Mouse (Mus musculus): ENCODE data around the gene Speer2.

Speer2 gene

DNA sequence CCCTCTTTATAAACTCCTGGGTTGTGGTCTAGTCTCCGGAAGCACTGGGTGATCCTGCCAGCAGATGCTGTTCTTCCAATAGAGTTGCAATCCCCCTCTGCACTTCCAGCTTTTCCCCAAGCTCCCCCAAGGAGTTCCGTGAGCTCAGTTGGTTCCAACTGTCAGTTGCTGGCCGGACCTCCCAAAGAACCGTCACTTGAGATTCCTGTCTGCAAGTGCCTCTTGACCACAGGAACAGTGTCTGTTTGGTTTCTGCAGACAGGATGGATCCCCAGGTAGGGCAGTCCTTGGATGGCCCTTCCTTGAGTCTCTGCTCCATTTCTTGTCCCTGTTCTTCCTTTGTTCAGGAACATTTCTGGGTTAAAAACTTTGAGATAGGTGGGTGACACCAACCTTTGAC lies at the start of gene Speer2:
Gene Speer2 (minus strand): TSS at position 101 of the 400 bp plus-strand sequence.
- in situ Hi-C loops (cut with MboI; ENCODE audit: low sequenced_read_pairs), result no loop called here

DNA sequence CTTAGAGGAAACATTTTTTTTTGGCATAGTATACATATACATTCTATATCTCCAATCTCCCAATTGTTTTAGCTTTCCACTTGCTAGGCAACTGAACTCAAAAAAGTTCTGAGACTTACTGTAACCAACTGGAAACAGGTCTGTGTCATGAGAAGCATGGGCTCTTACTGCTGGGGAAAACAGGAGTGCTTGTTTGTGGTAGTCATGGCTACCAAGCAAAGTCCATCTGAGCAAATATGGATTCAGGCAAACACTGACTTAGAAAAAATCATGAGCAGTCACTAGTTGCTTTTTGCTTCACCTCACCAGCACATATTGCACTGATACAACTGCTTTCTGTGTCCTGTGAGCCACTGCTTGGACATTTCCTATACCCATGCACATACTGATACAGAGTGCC lies 40.8 kb upstream of the Speer2 start:
- in situ Hi-C loops (cut with MboI; ENCODE audit: low sequenced_read_pairs), result no loop called here

DNA sequence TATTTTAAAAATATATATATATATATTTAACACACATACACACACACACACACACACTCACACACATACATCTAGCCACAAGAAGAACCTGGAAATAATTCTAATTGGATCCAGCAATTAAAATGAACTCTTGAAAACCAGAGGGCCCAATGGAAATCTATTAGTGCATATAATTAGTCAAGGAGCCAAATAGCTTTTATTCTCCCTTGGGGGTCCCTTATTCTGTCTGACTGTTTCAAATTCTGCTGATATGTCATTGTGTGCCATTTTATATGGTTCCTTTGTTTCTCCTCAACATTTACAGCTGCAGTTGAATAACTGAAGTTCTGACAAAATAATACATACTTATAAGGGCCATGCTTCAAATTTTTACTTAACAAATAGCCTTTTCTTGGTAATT lies 17.2 kb upstream of the Speer2 start:
- in situ Hi-C loops (cut with MboI; ENCODE audit: low sequenced_read_pairs), result no loop called here

DNA sequence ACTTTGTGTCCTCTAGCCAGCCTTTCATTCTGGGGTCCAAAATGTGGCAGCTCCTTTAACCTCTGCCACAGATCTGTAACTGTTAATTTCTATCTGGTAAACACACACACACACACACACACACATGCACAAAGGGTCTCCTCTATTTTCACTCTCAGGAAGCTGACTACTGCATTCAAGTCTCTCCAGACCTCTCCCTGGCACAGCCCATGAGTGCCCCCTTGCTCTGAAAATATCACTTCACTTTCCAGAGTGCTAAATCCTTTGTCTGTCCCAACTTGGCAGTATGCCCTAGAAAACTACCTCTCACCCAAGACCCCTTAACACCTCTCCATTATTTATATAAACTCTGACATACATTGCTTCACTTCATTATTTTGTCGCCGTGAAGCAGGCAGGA lies 26.9 kb downstream of the Speer2 start:
- in situ Hi-C loops (cut with MboI; ENCODE audit: low sequenced_read_pairs), result no loop called here

DNA sequence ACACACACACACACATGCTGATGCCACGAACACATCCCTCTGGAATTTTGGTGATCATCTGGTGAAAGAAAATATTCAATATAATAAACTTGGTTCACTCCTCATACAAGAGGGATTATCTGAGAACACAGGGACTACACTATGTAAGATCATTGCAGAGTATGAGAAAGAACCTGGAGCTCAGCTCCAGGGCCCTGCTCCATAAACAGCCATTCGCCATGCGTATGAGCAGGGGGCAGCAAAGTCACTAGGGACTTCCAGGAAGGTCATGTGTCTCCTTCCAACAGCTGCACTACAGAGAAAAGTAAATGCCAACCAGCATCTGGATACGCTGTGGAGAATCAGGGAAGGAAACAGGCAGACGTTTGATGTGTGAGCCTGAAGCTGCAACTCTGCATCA lies 49.9 kb downstream of the Speer2 start:
- in situ Hi-C loops (cut with MboI; ENCODE audit: low sequenced_read_pairs), result no loop called here

Data from CH12F3 (cell line).